Mouse (Mus musculus) heart, postnatal 0 days (tissue): ENCODE measurements around the gene Gm20747. TPM values are rescaled to one million over a fixed set of nuclear protein-coding genes. Genes with fewer than 3 reads are reported as not detected.
"Not testable (repeated sequence)": the region's sequence is repeated elsewhere in the genome, so short reads cannot be mapped to it uniquely, and the experiment has no call there.

ENCODE experiments used
- ATAC-seq: fragments of 200-750 bp; cut with Nextera tagmentation; 2 replicates; pipeline ENCODE4 v1.8.0; 2017; ENCODE audit warnings: low read depth, moderate number of reproducible peaks, moderate library complexity; ENCODE audit not compliant: insufficient read depth
- DNase-seq: peaks from one replicate; pipeline ENCODE4 v3.0.0-alpha.2; 2016; ENCODE audit warnings: low spot score
- H3K27ac ChIP-seq: fragments of 300-500 bp; sonication (generic); 2 replicates; pipeline ENCODE4 v1.5.1; 2014; ENCODE audit warnings: low read depth, mild to moderate bottlenecking
- H3K27me3 ChIP-seq: fragments of 300-500 bp; sonication (generic); 2 replicates; pipeline ENCODE4 v1.6.1; 2014; ENCODE audit warnings: low read length, mixed read lengths; ENCODE audit not compliant: control insufficient read depth, insufficient read depth
- H3K36me3 ChIP-seq: fragments of 300-500 bp; sonication (generic); replicated peaks from 2 replicates; pipeline ENCODE4 v1.6.1; 2014; ENCODE audit warnings: low read length, mixed read lengths; ENCODE audit not compliant: control insufficient read depth, insufficient read depth
- H3K4me1 ChIP-seq: fragments of 300-500 bp; sonication (generic); 2 replicates; pipeline ENCODE4 v1.6.1; 2014; ENCODE audit warnings: antibody characterized with exemption; ENCODE audit not compliant: control insufficient read depth, insufficient read depth
- H3K4me2 ChIP-seq: fragments of 300-500 bp; sonication (generic); 2 replicates; pipeline ENCODE4 v1.6.1; 2014; ENCODE audit warnings: low read depth, mild to moderate bottlenecking, low read length, moderate library complexity
- H3K4me3 ChIP-seq: fragments of 300-500 bp; sonication (generic); 2 replicates; pipeline ENCODE4 v1.5.1; 2014; ENCODE audit warnings: low read depth, low read length
- H3K9ac ChIP-seq: fragments of 300-500 bp; sonication (generic); replicated peaks from 2 replicates; pipeline ENCODE4 v1.6.1; 2014; ENCODE audit warnings: low read depth, low read length, mixed read lengths
- H3K9me3 ChIP-seq: fragments of 300-500 bp; sonication (generic); replicated peaks from 2 replicates; pipeline ENCODE4 v1.6.1; 2016; ENCODE audit warnings: low read length; ENCODE audit not compliant: control insufficient read depth
- WGBS: fragments of 180-500 bp; shearing (Covaris S2); extraction: QIAGEN DNeasy Blood & Tissue Kit; methylation state at CpG from one replicate; pipeline ENCODE4 v1.1.7; 2014; 5-methylcytosine and 5-hydroxymethylcytosine counted together
- polyA plus RNA-seq: library from polyadenylated mRNA; unstranded; fragments of >200 nt; fragmentation: Nextera tagmentation; extraction: Ambion mirVana; gene quantifications from 2 replicates; pipeline ENCODE4 v1.2.1, GENCODE M21; 2015
- total RNA-seq: library from RNA; depleted of rRNA; stranded (reverse); fragments of >200 nt; gene quantifications from 2 replicates; pipeline ENCODE4 v1.2.3, GENCODE M21; 2014; ENCODE audit warnings: low replicate concordance; rRNA removed

The Gm20747 gene
- total RNA-seq: not detected in 2 replicates
- not detected in 2 replicates for polyA plus RNA-seq

- not testable (repeated sequence) for H3K9me3 ChIP-seq, ATAC-seq, H3K4me2 ChIP-seq, H3K4me1 ChIP-seq, H3K27ac ChIP-seq, H3K27me3 ChIP-seq, H3K36me3 ChIP-seq, H3K4me3 ChIP-seq, H3K9ac ChIP-seq, DNase-seq
- no CpG with 5 or more reads among the region's 3 CpGs for WGBS
Observed at GRCm38 (mm10) chrY:53418191-53418590, at the start of gene Gm20747. Gene Gm20747 (minus strand): TSS chrY:53418291.
